In the genomic region with DNA sequence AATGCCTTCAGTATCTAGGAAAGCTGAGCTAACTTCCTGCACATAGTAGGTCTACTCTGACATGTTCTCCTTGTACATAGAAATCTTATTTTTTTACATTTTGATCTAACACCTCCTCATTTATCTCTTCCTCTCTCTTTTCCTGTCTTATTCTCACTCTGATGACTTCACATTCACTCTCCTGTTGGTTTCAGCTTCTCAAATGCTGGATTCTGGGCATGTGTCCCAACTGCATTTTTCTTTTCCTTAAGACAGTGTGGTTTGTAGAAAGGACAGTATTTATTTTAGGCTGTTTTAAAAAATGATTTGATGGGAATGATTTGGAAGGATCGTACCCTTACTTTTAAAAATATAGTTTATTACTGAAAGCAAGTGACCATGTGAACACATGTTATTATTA, we compare ENCODE assay signal across 20 mouse cellular contexts. TPM values are rescaled to one million over a fixed set of nuclear protein-coding genes. Genes with fewer than 3 reads are reported as not detected.
"Had no signal": no experiment of that assay in that cellular context is flagged by ENCODE, and none has a peak within 500 bp of the region (broad histone marks: within the 10 kb centered on the region; RNA-seq: fewer than 3 reads in every experiment).

No protein-coding gene starts in this region.

- H3K4me1 ChIP-seq: liver, embryonic 12.5 days; liver, embryonic 15.5 days; midbrain, embryonic 12.5 days; midbrain, embryonic 15.5 days; neural tube, embryonic 12.5 days; neural tube, embryonic 15.5 days had no signal

- H3K4me2 ChIP-seq: kidney, embryonic 15.5 days; limb, embryonic 13.5 days; liver, embryonic 12.5 days; liver, embryonic 15.5 days; midbrain, embryonic 12.5 days; midbrain, embryonic 15.5 days; neural tube, embryonic 12.5 days; neural tube, embryonic 15.5 days had no signal

- DNase-seq: kidney, adult 11 months; kidney, adult 8-10 months; kidney, postnatal 10 days; kidney, postnatal 36 days; layer of hippocampus, postnatal 36 days; liver; lung, adult 18-20 months; lung, postnatal 14 days; thymus, postnatal 25 days had no signal

- H3K27me3 ChIP-seq: kidney, embryonic 15.5 days; limb, embryonic 13.5 days; liver, embryonic 12.5 days; liver, embryonic 15.5 days; midbrain, embryonic 12.5 days; midbrain, embryonic 15.5 days; neural tube, embryonic 12.5 days; neural tube, embryonic 15.5 days had no signal

- H3K36me3 ChIP-seq: kidney, embryonic 15.5 days; limb, embryonic 10.5 days; limb, embryonic 13.5 days; liver, embryonic 12.5 days; liver, embryonic 15.5 days; midbrain, embryonic 12.5 days; midbrain, embryonic 15.5 days; neural tube, embryonic 12.5 days; neural tube, embryonic 15.5 days had no signal

- H3K27ac ChIP-seq: kidney, embryonic 15.5 days; left cerebral cortex, adult 2 months; limb, embryonic 10.5 days; limb, embryonic 13.5 days; liver, embryonic 12.5 days; liver, embryonic 15.5 days; macrophage; midbrain, embryonic 12.5 days; midbrain, embryonic 15.5 days; neural tube, embryonic 12.5 days; neural tube, embryonic 15.5 days had no signal

- ATAC-seq: liver, embryonic 12.5 days; midbrain, embryonic 15.5 days had no signal

- H3K9ac ChIP-seq: kidney, embryonic 15.5 days; limb, embryonic 13.5 days; liver, embryonic 12.5 days; liver, embryonic 15.5 days; midbrain, embryonic 12.5 days; midbrain, embryonic 15.5 days; neural tube, embryonic 12.5 days; neural tube, embryonic 15.5 days had no signal

- H3K4me3 ChIP-seq: kidney, embryonic 15.5 days; left cerebral cortex, adult 2 months; limb, embryonic 10.5 days; limb, embryonic 13.5 days; liver, embryonic 12.5 days; liver, embryonic 15.5 days; midbrain, embryonic 12.5 days; midbrain, embryonic 15.5 days; neural tube, embryonic 12.5 days; neural tube, embryonic 15.5 days had no signal

- H3K9me3 ChIP-seq: kidney, embryonic 15.5 days; limb, embryonic 10.5 days; limb, embryonic 13.5 days; liver, embryonic 12.5 days; liver, embryonic 15.5 days; midbrain, embryonic 12.5 days; midbrain, embryonic 15.5 days; neural tube, embryonic 12.5 days; neural tube, embryonic 15.5 days had no signal

RNA-seq across cellular contexts. Expression of gene Lypd6b, which starts 34.8 kb away (rescaled TPM):
- polyA plus RNA-seq: liver, embryonic 15.5 days; macrophage had no signal
